Mouse (Mus musculus) limb, embryonic 13.5 days (tissue): ENCODE measurements at regions not wholly inside any gene's neighbourhood (a gene's known extent, or its start where the extent isn't known, plus 50 kb on each side); places are given as distances from the start of the nearest gene placed in this dataset.

Experiments used
- ATAC-seq: fragments of 200-750 bp; cut with Nextera tagmentation; 2 replicates; pipeline ENCODE4 v1.8.0; 2017; ENCODE audit warnings: low read depth, moderate number of reproducible peaks, moderate TSS enrichment; ENCODE audit not compliant: low FRiP score
- H3K27ac ChIP-seq: fragments of 300-500 bp; sonication (generic); 2 replicates; pipeline ENCODE4 v1.5.1; 2015; ENCODE audit warnings: inconsistent platforms, mild to moderate bottlenecking, moderate library complexity
- H3K27me3 ChIP-seq: fragments of 300-500 bp; sonication (generic); 2 replicates; pipeline ENCODE4 v1.6.1; 2015; ENCODE audit warnings: mild to moderate bottlenecking, inconsistent platforms
- H3K36me3 ChIP-seq: fragments of 300-500 bp; sonication (generic); 2 replicates; pipeline ENCODE4 v1.6.1; 2015; ENCODE audit warnings: inconsistent platforms, mild to moderate bottlenecking, moderate library complexity
- H3K4me1 ChIP-seq: fragments of 300-500 bp; sonication (generic); 2 replicates; pipeline ENCODE4 v1.6.1; 2015; ENCODE audit warnings: inconsistent platforms
- H3K4me2 ChIP-seq: fragments of 300-500 bp; sonication (generic); replicated peaks from 2 replicates; pipeline ENCODE4 v1.6.1; 2015; ENCODE audit warnings: inconsistent platforms, mild to moderate bottlenecking, moderate library complexity
- H3K4me3 ChIP-seq: fragments of 300-500 bp; sonication (generic); 2 replicates; pipeline ENCODE4 v1.5.1; 2015; ENCODE audit warnings: moderate library complexity, mild to moderate bottlenecking, inconsistent platforms
- H3K9ac ChIP-seq: fragments of 300-500 bp; sonication (generic); 2 replicates; pipeline ENCODE4 v1.6.1; 2015; ENCODE audit warnings: mild to moderate bottlenecking, inconsistent platforms
- H3K9me3 ChIP-seq: fragments of 300-500 bp; sonication (generic); 2 replicates; pipeline ENCODE4 v1.6.1; 2016; ENCODE audit warnings: inconsistent platforms
- WGBS: fragments of 180-500 bp; shearing (Covaris S2); methylation state at CpG from one replicate; pipeline ENCODE4 v1.1.7; 2015; 5-methylcytosine and 5-hydroxymethylcytosine counted together

DNA sequence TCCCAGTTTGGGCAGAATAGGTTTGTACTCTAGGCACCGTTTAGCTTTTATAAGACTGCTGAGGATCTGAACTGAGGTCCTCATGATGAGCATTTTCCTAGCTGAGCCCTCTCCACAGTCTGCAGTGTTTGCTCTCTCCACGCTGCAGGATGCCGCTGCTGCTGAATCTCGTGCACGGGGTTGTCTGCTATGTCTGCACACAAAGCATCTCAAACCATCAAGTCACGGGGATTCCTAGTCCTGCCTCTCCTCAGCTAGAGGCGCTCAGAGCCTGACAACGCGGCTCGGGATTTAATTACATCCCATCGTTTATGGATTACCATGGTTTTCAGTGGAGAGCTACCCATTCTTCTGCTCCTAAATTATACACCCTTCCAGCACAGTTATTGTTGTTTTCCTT, 175.6 kb downstream of the Rnf144b start:
- Histone ChIP-seq H3K4me2 (no peak overlapping the region), H3K27ac (no peak overlapping the region), H3K27me3 (0 out of 2 replicates have a peak, but pooled peaks cover 2% of the 10 kb centered on the region), H3K36me3 (no peaks in the 10 kb centered on the region), H3K4me3 (no peak overlapping the region), H3K9ac (no peak overlapping the region), H3K4me1 (peaks cover 6% of the 10 kb centered on the region; the same call in 1 of the 2 replicates), H3K9me3 (no peaks in the 10 kb centered on the region; the same call in 1 of the 2 replicates)
- no peak for ATAC-seq
- 73% methylated on average over 11 of the region's 11 CpGs for WGBS

DNA sequence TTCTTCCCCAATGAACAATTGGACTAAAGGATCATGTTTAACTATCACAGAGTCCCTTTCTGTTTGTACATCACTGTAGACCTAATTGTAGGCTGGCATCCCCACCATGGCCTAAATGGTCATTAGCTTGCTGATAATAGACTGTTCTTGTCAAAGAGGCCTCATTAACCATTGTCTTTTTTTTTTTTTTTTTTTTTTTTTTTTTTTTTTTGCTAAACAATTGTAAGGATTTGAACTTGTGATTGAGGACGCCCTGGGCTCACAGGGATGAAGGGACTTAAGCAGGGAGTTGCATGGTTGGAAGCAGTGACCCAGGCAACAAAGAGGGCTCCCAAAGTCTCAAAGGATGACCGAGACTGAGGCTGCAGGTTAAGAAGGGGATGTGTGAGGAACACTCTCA, 178.0 kb downstream of the Rnf144b start:
- no peak overlapping the region for H3K9ac ChIP-seq
- no peaks in the 10 kb centered on the region for H3K36me3 ChIP-seq
- no peak overlapping the region for H3K4me3 ChIP-seq
- no peak overlapping the region for H3K4me2 ChIP-seq
- WGBS, result 73% methylated on average over 2 of the region's 2 CpGs
- no peak overlapping the region for H3K27ac ChIP-seq
- H3K4me1 ChIP-seq, result peaks cover 6% of the 10 kb centered on the region; the same call in 1 of the 2 replicates
- ATAC-seq, result no peak
- no peaks in the 10 kb centered on the region; the same call in 1 of the 2 replicates for H3K9me3 ChIP-seq
- H3K27me3 ChIP-seq, result 0 out of 2 replicates have a peak, but pooled peaks cover 2% of the 10 kb centered on the region

DNA sequence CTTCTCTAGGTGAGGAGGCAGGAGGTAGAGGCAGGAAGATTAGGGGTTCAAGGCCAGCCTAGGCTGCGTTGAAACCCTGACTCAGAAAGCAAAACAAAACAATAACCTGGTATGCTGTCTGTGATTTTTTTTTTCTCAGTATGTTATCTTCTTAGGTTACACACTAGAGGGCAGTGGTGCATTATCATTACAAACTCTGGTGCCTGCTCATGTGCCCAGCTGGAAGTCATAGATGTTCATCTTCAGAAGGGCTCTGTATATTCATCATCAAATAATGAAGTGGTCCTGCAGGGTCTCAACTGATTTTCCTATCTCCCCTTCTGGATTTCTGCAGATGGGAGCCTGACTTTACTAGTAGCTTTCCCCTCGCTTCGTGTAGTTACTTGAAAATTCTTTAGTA, 178.6 kb downstream of the Rnf144b start:
- H3K9ac ChIP-seq, result no peak overlapping the region
- H3K4me1 ChIP-seq, result peaks cover 6% of the 10 kb centered on the region; the same call in 1 of the 2 replicates
- ATAC-seq, result no peak
- WGBS, result 56% methylated on average over 3 of the region's 3 CpGs
- H3K27ac ChIP-seq, result no peak overlapping the region
- no peak overlapping the region for H3K4me2 ChIP-seq
- no peak overlapping the region for H3K4me3 ChIP-seq
- no peaks in the 10 kb centered on the region for H3K36me3 ChIP-seq
- H3K9me3 ChIP-seq, result no peaks in the 10 kb centered on the region; the same call in 1 of the 2 replicates
- 0 out of 2 replicates have a peak, but pooled peaks cover 2% of the 10 kb centered on the region for H3K27me3 ChIP-seq

DNA sequence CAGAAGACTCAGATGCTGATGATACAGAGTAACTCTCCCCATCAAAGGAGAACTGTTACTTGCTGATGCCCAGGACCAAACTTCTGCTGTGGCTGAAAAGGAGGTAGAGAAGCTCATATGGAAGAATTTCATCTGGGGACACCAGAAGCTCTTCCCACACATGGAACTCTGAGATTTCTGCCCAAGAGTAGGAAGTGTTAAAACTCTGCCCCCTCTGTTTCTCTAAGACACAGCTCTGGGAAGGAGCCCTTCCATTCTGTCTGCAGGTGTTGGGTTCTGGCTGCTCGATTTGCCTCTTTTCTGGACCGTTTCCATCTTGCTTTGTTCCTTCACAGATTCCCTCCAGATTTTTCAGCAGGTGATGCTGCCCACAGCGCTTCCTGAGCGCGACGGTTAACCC, 187.0 kb downstream of the Rnf144b start:
- Histone ChIP-seq H3K9ac (no peak overlapping the region), H3K4me1 (peaks cover 10% of the 10 kb centered on the region), H3K27me3 (no peaks in the 10 kb centered on the region), H3K4me3 (no peak overlapping the region), H3K4me2 (no peak overlapping the region), H3K9me3 (no peaks in the 10 kb centered on the region), H3K27ac (no peak overlapping the region), H3K36me3 (no peaks in the 10 kb centered on the region)
- no peak for ATAC-seq
- 88% methylated on average over 6 of the region's 6 CpGs for WGBS

DNA sequence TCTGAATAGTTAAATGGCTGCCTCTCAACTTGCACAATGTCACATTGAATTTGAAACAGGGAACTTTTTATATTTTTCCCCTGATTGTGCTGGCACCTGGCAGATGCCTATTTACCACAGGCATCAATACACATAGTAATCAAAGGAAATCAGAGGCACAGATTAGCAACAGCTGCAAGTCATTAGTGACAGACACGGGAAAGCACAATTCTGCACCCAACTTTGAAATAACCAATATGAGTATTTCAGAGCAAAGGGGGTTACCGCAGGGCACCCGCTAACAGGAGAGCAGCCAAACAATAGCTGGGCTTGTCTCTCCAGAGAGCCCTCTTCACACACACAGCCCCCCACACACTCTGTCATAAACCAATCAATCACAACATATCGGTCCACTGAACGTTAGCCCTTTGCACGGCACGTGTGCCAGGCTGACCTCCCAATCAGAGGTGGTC, 188.3 kb downstream of the Rnf144b start:
- Histone ChIP-seq H3K4me2 (no peak overlapping the region), H3K9ac (no peak overlapping the region), H3K27ac (no peak overlapping the region), H3K9me3 (no peaks in the 10 kb centered on the region), H3K36me3 (no peaks in the 10 kb centered on the region), H3K4me1 (peaks cover 10% of the 10 kb centered on the region), H3K27me3 (no peaks in the 10 kb centered on the region), H3K4me3 (no peak overlapping the region)
- no peak for ATAC-seq
- WGBS, result 11% methylated on average over 7 of the region's 7 CpGs

DNA sequence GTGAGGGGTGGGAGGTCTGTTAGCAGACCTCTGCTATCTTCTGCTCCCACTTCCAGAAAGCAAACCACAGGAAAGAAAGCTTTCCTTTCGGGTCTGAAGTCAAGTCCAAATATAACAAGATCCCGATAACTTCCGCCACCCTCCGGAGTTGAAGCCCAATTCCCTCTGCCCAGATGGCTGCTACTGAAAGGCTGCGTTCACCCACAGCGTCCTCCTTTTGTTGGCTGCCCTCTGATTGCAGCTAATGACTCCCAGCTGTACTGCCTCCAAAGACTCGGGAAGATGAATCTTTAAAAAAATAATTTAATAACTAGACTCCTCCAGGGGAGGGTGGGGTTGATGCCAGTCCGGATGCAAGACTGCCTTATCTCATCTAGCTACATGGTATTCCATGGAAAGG, 197.1 kb downstream of the Rnf144b start:
- ATAC-seq, result no peak
- Histone ChIP-seq H3K4me3 (no peak overlapping the region), H3K27ac (no peak overlapping the region), H3K4me1 (peaks cover 4% of the 10 kb centered on the region; the same call in 1 of the 2 replicates), H3K9ac (no peak overlapping the region), H3K4me2 (no peak overlapping the region), H3K27me3 (no peaks in the 10 kb centered on the region), H3K36me3 (no peaks in the 10 kb centered on the region), H3K9me3 (no peaks in the 10 kb centered on the region)
- WGBS, result 36% methylated on average over 8 of the region's 8 CpGs

DNA sequence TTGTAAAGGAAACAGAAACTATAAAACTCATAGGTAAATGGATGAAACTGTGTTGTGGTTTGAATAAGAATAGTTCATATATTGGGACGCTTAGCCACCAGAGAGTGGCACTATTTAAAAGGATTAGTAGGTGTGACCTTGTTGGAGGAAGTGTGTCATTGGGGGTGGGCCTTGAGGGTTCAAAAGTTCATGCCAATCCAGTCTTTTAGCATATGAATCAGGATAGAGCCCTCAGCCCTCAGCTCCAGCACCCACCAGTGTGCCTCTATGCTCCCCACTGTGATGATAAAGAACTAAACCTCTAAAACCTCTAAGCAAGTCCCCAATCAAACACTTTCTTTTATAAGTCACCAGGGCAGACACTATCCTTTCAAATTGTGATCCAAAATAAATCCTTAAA, 199.4 kb downstream of the Rnf144b start:
- no peak overlapping the region for H3K27ac ChIP-seq
- H3K36me3 ChIP-seq, result no peaks in the 10 kb centered on the region
- ATAC-seq, result no peak
- H3K4me3 ChIP-seq, result no peak overlapping the region
- no peak overlapping the region for H3K4me2 ChIP-seq
- H3K9ac ChIP-seq, result no peak overlapping the region
- peaks cover 4% of the 10 kb centered on the region; the same call in 1 of the 2 replicates for H3K4me1 ChIP-seq
- 88% methylated on average over 1 of the region's 1 CpGs for WGBS
- no peaks in the 10 kb centered on the region for H3K9me3 ChIP-seq
- no peaks in the 10 kb centered on the region for H3K27me3 ChIP-seq

DNA sequence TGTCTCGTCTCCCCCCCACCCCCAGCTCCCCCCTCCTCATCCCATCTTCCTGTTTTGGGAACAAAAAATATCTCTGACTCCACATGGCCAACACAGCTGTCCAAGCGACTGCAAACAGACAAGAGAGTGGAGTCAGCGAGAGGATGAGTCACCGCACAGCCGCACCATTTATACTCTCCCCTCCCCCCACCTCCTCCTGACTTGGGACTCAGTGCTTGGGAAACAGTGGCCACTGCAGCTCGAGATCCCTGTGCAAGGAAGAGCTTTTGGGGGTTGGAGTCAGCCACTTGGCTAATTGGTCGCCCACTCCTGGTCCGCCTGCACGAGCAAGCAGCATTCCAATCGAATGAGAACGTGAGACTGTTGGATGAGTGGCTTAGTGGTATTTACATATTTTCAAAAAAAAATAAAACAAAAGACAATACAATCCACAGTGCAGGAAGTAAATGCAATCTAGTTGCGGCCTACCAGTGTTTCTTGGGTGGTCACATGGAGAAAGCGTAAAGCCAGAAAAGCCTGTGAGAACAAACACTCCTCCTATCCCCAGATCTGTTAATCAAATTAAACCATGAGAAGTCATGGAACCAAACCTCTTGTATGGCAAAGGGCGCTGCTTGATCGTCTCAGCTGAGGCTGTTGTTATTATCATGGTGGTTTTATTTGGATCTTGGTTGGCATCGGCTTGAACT, 213.7 kb downstream of the Rnf144b start:
- no peak overlapping the region for H3K4me3 ChIP-seq
- H3K36me3 ChIP-seq, result no peaks in the 10 kb centered on the region
- WGBS, result 72% methylated on average over 16 of the region's 16 CpGs
- no peaks in the 10 kb centered on the region for H3K9me3 ChIP-seq
- 0 out of 2 replicates have a peak, but pooled peaks cover 6% of the 10 kb centered on the region for H3K4me1 ChIP-seq
- H3K27me3 ChIP-seq, result no peaks in the 10 kb centered on the region
- no peak for ATAC-seq
- H3K4me2 ChIP-seq, result no peak overlapping the region
- no peak overlapping the region for H3K27ac ChIP-seq
- no peak overlapping the region for H3K9ac ChIP-seq

DNA sequence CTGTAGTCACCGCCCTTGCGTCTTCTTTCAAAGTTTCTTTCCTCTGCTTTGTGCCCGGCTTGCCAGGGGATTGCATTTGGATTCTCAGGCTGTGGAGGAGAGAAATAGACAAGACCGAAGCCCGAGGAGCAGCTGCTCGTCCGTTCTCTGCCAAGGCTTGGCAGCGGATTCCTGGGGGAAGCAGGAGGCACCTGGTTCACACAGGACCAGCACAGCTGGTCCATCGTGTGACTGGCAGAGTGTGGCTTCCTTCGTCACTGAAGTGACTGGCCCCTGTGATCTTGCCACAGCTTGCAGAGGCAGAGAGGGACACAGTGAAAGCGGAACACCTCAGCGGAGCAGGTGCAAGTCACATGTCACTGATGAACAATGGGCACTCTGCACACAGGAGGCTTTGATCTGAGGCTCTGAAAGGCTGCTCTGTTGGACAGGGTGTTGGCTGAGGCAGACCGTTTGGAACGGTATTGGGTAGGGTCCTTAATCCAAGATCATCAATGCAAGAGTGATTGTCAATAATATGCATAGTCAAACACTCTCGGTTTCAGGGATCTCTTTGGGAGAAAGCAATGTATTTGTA, 214.5 kb downstream of the Rnf144b start:
- H3K36me3 ChIP-seq, result no peaks in the 10 kb centered on the region
- WGBS, result 87% methylated on average over 15 of the region's 15 CpGs
- 0 out of 2 replicates have a peak, but pooled peaks cover 6% of the 10 kb centered on the region for H3K4me1 ChIP-seq
- H3K9ac ChIP-seq, result no peak overlapping the region
- no peak overlapping the region for H3K27ac ChIP-seq
- H3K9me3 ChIP-seq, result no peaks in the 10 kb centered on the region
- ATAC-seq, result no peak
- no peak overlapping the region for H3K4me2 ChIP-seq
- no peak overlapping the region for H3K4me3 ChIP-seq
- no peaks in the 10 kb centered on the region for H3K27me3 ChIP-seq

DNA sequence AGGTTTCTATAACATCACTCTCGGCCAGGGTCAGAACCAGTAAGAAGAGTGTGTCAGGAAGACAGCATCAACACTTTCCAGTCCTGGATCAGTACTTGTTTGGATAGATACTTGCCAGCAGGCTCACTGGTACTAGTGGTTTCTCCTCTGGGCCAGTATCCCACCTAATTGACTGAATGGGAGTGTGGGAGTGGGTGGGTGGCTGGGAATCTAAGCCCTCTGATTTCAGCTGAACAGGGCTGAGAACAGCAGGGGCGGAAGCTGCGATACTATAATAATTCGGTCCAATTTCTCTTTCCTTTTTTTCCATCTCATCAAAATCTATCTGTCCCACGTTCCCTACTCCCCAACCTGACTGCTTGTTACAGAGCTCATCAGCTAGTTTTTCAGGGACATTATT, 217.0 kb downstream of the Rnf144b start:
- no peak overlapping the region for H3K4me3 ChIP-seq
- H3K36me3 ChIP-seq, result no peaks in the 10 kb centered on the region
- no peak overlapping the region for H3K4me2 ChIP-seq
- no peak overlapping the region for H3K9ac ChIP-seq
- H3K27ac ChIP-seq, result no peak overlapping the region
- no peak for ATAC-seq
- H3K4me1 ChIP-seq, result 0 out of 2 replicates have a peak, but pooled peaks cover 6% of the 10 kb centered on the region
- H3K27me3 ChIP-seq, result no peaks in the 10 kb centered on the region
- WGBS, result 68% methylated on average over 5 of the region's 5 CpGs
- no peaks in the 10 kb centered on the region for H3K9me3 ChIP-seq

DNA sequence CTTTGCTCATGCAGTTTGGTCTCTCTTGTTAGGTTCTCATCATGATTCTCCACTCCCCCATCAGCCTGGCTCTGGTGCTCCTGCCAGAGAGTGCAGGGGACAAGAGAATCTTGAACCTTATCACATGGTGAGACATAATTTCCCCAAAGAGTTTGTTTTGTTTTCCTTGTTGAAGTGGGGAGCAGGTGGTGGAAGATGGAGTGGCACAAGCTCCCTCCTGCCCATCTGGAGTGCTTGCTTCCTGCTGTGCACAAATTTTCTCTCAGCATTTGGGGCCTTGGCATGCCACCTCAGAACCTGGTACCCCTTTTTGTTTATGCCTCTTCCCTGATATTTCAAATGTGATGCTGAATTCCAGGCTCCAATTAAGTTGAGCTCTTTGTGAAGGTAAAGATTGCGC, 219.9 kb downstream of the Rnf144b start:
- H3K36me3 ChIP-seq, result no peaks in the 10 kb centered on the region
- WGBS, result 95% methylated on average over 1 of the region's 1 CpGs
- no peaks in the 10 kb centered on the region for H3K9me3 ChIP-seq
- no peak overlapping the region for H3K4me3 ChIP-seq
- ATAC-seq, result no peak
- no peak overlapping the region for H3K9ac ChIP-seq
- no peaks in the 10 kb centered on the region for H3K27me3 ChIP-seq
- H3K4me1 ChIP-seq, result 0 out of 2 replicates have a peak, but pooled peaks cover 8% of the 10 kb centered on the region
- no peak overlapping the region for H3K4me2 ChIP-seq
- no peak overlapping the region for H3K27ac ChIP-seq

DNA sequence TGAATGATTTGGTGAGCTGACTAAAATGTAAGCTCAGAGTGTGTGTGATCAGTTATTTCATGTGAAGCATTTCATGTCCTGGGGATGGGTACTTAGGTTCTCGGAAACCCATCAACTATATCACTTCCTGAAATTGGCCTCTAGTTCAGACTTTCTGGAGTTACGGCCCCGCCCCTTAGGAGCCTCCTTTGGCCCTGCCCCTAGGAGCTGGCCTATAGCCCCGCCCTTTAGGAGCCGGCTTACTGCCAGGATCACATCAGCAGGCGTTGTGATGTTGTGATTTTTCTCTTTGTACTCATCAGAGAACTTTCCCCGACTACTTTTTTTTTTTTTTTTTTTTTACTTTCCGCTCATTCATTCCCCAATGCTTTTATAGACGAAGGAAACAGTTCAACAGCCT, 223.1 kb downstream of the Rnf144b start:
- 36% methylated on average over 9 of the region's 9 CpGs for WGBS
- Histone ChIP-seq H3K9me3 (no peaks in the 10 kb centered on the region), H3K27ac (no peak overlapping the region), H3K4me2 (no peak overlapping the region), H3K4me3 (no peak overlapping the region), H3K9ac (no peak overlapping the region), H3K36me3 (no peaks in the 10 kb centered on the region), H3K4me1 (0 out of 2 replicates have a peak, but pooled peaks cover 2% of the 10 kb centered on the region), H3K27me3 (peaks cover 3% of the 10 kb centered on the region; the same call in 1 of the 2 replicates)
- no peak for ATAC-seq
